Mouse (Mus musculus): ENCODE measurements at regions not wholly inside any gene's neighbourhood (a gene's known extent, or its start where the extent isn't known, plus 50 kb on each side); places are given as distances from the start of the nearest gene placed in this dataset.

DNA sequence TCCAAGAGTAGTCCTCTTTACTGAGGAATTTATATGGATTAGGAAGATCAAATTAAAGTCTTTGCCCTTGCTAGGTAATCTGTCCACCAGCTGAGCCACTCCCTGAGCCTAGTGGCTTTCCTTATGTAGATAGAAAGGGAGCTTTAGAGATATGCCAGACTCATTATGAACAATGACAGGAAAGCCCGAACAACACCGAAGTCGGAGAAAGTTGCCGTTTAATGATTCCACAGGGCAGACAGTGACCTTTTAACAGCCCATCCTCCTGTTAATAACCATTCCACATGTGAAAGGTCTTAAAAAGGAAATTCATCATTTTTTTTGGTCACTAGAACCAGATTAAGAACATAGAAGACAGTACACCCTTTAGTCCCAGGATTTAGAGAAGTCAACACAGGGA is 130.7 kb upstream of the Tbl1xr1 start:
- TF ChIP-seq EP300 (IDR thresholded peaks at IDR 0.05; ENCODE audit: low read depth) (no peak), CTCF (IDR thresholded peaks at IDR 0.05; ENCODE audit: low read depth) (no peak)

Data from heart, postnatal 0 days (tissue).